Mouse (Mus musculus) heart, postnatal 36 days (tissue): ENCODE measurements around the gene Espl1. TPM values are rescaled to one million over a fixed set of nuclear protein-coding genes. Genes with fewer than 3 reads are reported as not detected.

Experiments
- DNase-seq, 2 experiments: peaks; one replicate each; pipeline ENCODE4 v3.0.0; 2021 to 2022
- intact Hi-C: fragments of 180-260 bp; cut with DNase I; formaldehyde crosslinking; loops from one replicate; pipeline ENCODE4 v1.15.1; 2025
- total RNA-seq, 2 experiments: library from RNA; stranded (reverse); gene quantifications; 2 replicates each; pipeline ENCODE4 v1.2.3; 2021

Espl1 gene
- total RNA-seq, 2 experiments from 2014 or later, result 1.0 to 2.1 TPM

GRCm38 (mm10) chr15:102364678-102365077, 68.6 kb downstream of the Espl1 start:
- intact Hi-C loops, result no loop called here
- no peak for DNase-seq

DNA sequence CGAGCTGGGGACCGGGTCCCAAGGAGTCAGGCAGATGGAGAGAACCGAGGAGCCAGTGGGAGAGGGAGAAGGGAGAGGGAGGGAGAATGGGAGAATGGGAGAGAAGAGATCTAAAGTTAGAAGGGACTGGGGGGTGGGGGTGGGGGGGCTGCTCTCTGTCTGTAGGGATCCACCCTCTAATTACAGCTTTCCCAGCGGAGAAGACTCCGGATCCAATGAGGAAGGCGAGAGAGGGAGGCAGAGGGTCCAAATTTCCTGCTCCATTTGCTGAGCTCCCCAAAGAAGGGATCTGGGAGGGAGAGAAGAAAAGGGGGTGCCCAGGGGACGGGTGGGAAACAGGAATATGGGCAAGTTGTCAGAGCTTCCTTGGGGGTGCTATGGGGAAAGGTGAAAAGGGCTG, 70.2 kb downstream of the Espl1 start:
- intact Hi-C loops, result no loop called here
- DNase-seq, result no peak

DNA sequence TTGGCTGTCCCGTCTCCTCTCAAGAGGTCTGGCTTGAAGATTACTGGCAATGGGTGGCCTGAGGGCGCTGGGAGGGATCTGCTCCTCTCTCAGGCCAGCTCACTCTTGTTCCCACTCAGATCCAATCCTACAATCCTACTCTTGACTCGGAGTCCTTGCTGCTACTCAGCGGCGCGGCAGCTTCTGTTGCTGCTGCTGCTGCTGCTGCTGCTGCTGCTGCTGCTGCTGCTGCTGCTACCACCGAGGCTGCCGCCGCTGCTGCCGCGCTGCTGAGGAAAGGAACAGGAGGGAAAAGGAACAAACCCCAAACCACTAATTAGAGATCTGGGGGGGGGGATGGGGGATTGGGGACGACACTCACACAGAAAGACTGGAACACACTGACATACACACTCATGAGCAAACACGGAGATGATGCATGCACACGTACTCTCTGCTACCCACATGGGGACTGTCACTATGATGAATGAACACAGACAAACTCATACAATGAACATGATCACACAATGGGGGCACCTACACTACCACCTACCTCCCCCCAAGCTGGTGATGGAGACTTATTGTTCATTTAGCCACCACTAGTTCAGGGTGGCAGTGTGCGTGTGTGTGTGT, 70.8 kb downstream of the Espl1 start, which contains the start of gene Sp7:
TSS of gene Sp7 (minus strand) at position 450 of the 612 bp plus-strand sequence.
- no peak for DNase-seq
- intact Hi-C loops, result no loop called here

DNA sequence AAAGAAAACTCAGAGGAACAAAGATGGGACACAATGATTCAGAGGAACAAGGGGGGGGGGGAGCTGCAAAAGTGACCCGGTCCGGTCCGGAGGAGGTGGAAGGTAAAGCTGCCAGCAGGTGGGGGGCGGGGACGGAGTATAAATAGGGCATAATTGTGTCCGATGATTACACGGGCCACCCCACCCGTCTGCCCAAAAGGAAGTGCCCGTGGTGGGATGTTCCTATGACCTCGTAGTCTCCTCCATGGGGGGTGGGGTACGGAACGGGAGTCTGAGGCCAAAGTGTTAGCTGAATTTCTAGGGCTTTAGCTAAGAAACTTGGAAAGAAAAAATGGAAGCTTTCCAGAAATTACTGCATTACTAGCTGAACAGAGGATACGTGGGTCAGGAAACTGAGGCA, 73.9 kb downstream of the Espl1 start:
- DNase-seq, result no peak
- intact Hi-C loops, result no loop called here

- DNase-seq, result no peak
- intact Hi-C loops, result no loop called here
Observed at GRCm38 (mm10) chr15:102370727-102371126, 74.7 kb downstream of the Espl1 start.

Other genes with a start within 250 kb of the Espl1 start
- 100 to 1,000 TPM; 149 to 165 TPM for gene Eif4b, start 222.5 kb upstream of the Espl1 start, total RNA-seq
- gene Tns2, start 195.9 kb upstream of the Espl1 start, total RNA-seq, result 100 to 1,000 TPM; 128 to 129 TPM
- 10 to 100 TPM; 14.8 to 14.9 TPM for gene Spryd3, start 160.0 kb upstream of the Espl1 start, total RNA-seq
- gene Igfbp6, start 151.9 kb upstream of the Espl1 start, total RNA-seq, result 10 to 100 TPM; 31.4 to 40.9 TPM
- not detected for gene Soat2, start 145.7 kb upstream of the Espl1 start, total RNA-seq
- gene Zfp740, start 93.0 kb upstream of the Espl1 start, total RNA-seq, result 10 to 100 TPM; 32.2 to 35.9 TPM
- gene Csad, start 91.5 kb upstream of the Espl1 start, total RNA-seq, result 10 to 100 TPM; 15.8 to 16.2 TPM
- gene Itgb7, start 64.3 kb upstream of the Espl1 start, total RNA-seq, result 1 to 10 TPM; 1.6 to 1.8 TPM
- gene Rarg, start 38.7 kb upstream of the Espl1 start, total RNA-seq, result 10 to 100 TPM; 20.0 to 21.9 TPM
- not detected for gene Gm9918, start 25.7 kb upstream of the Espl1 start, total RNA-seq
- 10 to 100 TPM; 18.1 to 19.4 TPM for gene Mfsd5, start 16.8 kb upstream of the Espl1 start, total RNA-seq
- 100 to 1,000 TPM; 308 to 311 TPM for gene Pfdn5, start 29.9 kb downstream of the Espl1 start, total RNA-seq
- gene Myg1, start 35.4 kb downstream of the Espl1 start, total RNA-seq, result 10 to 100 TPM; 17.7 to 22.7 TPM
- gene Aaas, start 54.5 kb downstream of the Espl1 start, total RNA-seq, result 10 to 100 TPM; 12.5 to 12.8 TPM
- gene Sp7, start 70.9 kb downstream of the Espl1 start, total RNA-seq, result not detected
- gene Sp1, start 109.9 kb downstream of the Espl1 start, total RNA-seq, result 10 to 100 TPM; 45.7 to 49.1 TPM
- under 1 TPM; 0.16 to 0.78 TPM for gene Amhr2, start 149.1 kb downstream of the Espl1 start, total RNA-seq
- gene Prr13, start 162.8 kb downstream of the Espl1 start, total RNA-seq, result 10 to 100 TPM; 19.4 to 26.1 TPM
- 100 to 1,000 TPM; 482 to 500 TPM for gene Pcbp2, start 174.3 kb downstream of the Espl1 start, total RNA-seq
- gene Gm10337, start 207.5 kb downstream of the Espl1 start, total RNA-seq, result not detected
- 1 to 10 TPM; 3.5 to 3.6 TPM for gene Map3k12, start 220.8 kb downstream of the Espl1 start, total RNA-seq
- gene Tarbp2, start 221.9 kb downstream of the Espl1 start, total RNA-seq, result 10 to 100 TPM; 45.5 to 48.2 TPM
- gene Npff, start 228.7 kb downstream of the Espl1 start, total RNA-seq, result 1 to 10 TPM in 1 of 2 experiments, under 1 TPM in 1; 0.89 to 1.4 TPM